Mouse (Mus musculus): Measurements from ENCODE around the gene Spg21. TPM values are rescaled to one million over a fixed set of nuclear protein-coding genes. Genes with fewer than 3 reads are reported as not detected.

Gene Spg21
- polyA plus RNA-seq, 1 experiment from 2014 or later: 116 TPM

DNA sequence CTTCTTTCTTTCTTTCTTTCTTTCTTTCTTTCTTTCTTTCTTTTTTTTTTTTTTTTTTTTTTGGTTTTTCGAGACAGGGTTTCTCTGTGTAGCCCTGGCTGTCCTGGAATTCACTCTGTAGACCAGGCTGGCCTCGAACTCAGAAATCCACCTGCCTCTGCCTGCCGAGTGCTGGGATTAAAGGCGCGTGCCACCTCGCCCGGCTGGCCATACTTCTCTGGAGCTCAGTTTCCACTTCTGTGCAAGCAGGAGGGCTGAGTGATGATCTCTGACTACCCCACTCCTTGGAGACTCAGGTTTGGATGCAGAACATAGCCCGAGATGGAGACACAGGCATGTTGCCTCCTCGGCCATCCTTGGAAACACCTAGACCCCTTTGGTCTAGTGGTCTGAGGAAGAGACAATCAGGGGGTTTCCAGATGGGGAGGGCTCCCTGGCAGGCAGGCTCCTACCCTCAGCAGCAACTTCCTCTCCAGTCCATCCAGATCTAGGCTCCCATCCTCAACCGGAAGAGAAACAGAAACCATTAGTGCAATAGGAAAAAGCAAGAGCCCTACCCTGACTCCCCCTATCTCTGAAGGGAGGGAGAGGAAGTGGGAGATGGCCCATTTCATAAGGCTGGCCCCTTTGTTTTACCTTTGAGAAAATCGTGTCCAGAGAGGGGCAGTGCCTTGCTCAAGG is 75.2 kb downstream of the Spg21 start:
- no peak for ATAC-seq (ENCODE audit: low FRiP score, low TSS enrichment)
- WGBS: 86% methylated on average over 10 of the region's 11 CpGs
- no peaks in the 10 kb centered on the region for H3K36me3 ChIP-seq (ENCODE audit: control insufficient read depth, insufficient read depth, low read length)

DNA sequence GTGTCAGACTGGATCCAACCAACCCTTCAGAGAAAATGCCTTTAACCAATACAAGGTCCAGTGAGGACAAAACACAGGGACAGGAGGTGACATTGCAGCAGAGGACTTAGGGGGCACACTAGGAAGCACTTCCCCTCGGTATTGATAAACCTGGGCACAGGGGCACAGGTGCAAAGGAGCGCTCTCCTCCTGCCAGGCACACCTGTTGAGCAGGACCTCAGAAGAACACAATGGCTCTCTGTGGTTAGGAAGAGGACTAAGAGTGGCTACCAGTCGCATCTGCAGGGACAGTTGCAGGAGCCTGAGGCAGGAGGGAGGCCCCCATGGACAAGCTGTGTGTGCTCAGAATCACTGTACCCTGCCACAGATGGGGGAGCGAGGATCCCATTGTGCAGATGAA is 75.7 kb downstream of the Spg21 start:
- Histone ChIP-seq H3K9ac (ENCODE audit: low read depth, low read length) (no peak overlapping the region), H3K27me3 (ENCODE audit: control insufficient read depth, insufficient read depth, low read length) (no peaks in the 10 kb centered on the region), H3K4me1 (ENCODE audit: control insufficient read depth, insufficient read depth, low read length) (no peaks in the 10 kb centered on the region), H3K27ac (ENCODE audit: low read depth, low read length) (no peak overlapping the region), H3K4me3 (ENCODE audit: low read length) (no peak overlapping the region), H3K4me2 (replicated peaks; ENCODE audit: low read depth, low read length) (no peak overlapping the region), H3K9me3 (ENCODE audit: control insufficient read depth, low read length) (no peaks in the 10 kb centered on the region), H3K36me3 (ENCODE audit: control insufficient read depth, insufficient read depth, low read length) (no peaks in the 10 kb centered on the region)
- WGBS: 78% methylated on average over 4 of the region's 4 CpGs
- ATAC-seq (ENCODE audit: low FRiP score, low TSS enrichment): no peak

More for the DNA sequence above, 75.2 kb downstream of the Spg21 start:
- H3K4me1 ChIP-seq (ENCODE audit: control insufficient read depth, insufficient read depth, low read length): no peaks in the 10 kb centered on the region
- no peak overlapping the region for H3K4me3 ChIP-seq (ENCODE audit: low read length)
- H3K27ac ChIP-seq (ENCODE audit: low read depth, low read length): no peak overlapping the region
- no peak overlapping the region for H3K9ac ChIP-seq (ENCODE audit: low read depth, low read length)
- H3K9me3 ChIP-seq (ENCODE audit: control insufficient read depth, low read length): no peaks in the 10 kb centered on the region
- no peak overlapping the region for H3K4me2 ChIP-seq (replicated peaks; ENCODE audit: low read depth, low read length)
- no peaks in the 10 kb centered on the region for H3K27me3 ChIP-seq (ENCODE audit: control insufficient read depth, insufficient read depth, low read length)

Other genes starting within 250 kb of the Spg21 start
- 0.40 and 0.64 TPM in 2 replicates for gene Cilp, start 195.8 kb upstream of the Spg21 start, polyA plus RNA-seq (2014; fragmentation: Nextera tagmentation; extraction: Ambion mirVana)
- 38.9 and 51.1 TPM in 2 replicates for gene Clpx, start 166.7 kb upstream of the Spg21 start, polyA plus RNA-seq (2014; fragmentation: Nextera tagmentation; extraction: Ambion mirVana)
- gene Pdcd7, start 114.8 kb upstream of the Spg21 start, polyA plus RNA-seq (2014; fragmentation: Nextera tagmentation; extraction: Ambion mirVana): 15.0 and 15.2 TPM in 2 replicates
- gene Ubap1l, start 99.9 kb upstream of the Spg21 start, polyA plus RNA-seq (2014; fragmentation: Nextera tagmentation; extraction: Ambion mirVana): 0.62 TPM in 1 of 2 replicates, not detected in the other
- gene Kbtbd13, start 69.3 kb upstream of the Spg21 start, polyA plus RNA-seq (2014; fragmentation: Nextera tagmentation; extraction: Ambion mirVana): 1.3 and 1.4 TPM in 2 replicates
- gene Rasl12, start 62.4 kb upstream of the Spg21 start, polyA plus RNA-seq (2014; fragmentation: Nextera tagmentation; extraction: Ambion mirVana): 8.2 and 11.7 TPM in 2 replicates
- gene Slc51b, start 38.0 kb upstream of the Spg21 start, polyA plus RNA-seq (2014; fragmentation: Nextera tagmentation; extraction: Ambion mirVana): 0.53 and 0.59 TPM in 2 replicates
- 18.1 and 22.0 TPM in 2 replicates for gene Mtfmt, start 25.2 kb upstream of the Spg21 start, polyA plus RNA-seq (2014; fragmentation: Nextera tagmentation; extraction: Ambion mirVana)
- not detected in 2 replicates for gene Ankdd1a, start 59.2 kb downstream of the Spg21 start, polyA plus RNA-seq (2014; fragmentation: Nextera tagmentation; extraction: Ambion mirVana)
- 10.8 and 14.1 TPM in 2 replicates for gene Plekho2, start 119.1 kb downstream of the Spg21 start, polyA plus RNA-seq (2014; fragmentation: Nextera tagmentation; extraction: Ambion mirVana)
- gene Pif1, start 126.2 kb downstream of the Spg21 start, polyA plus RNA-seq (2014; fragmentation: Nextera tagmentation; extraction: Ambion mirVana): 9.7 and 12.5 TPM in 2 replicates
- 22.4 and 29.1 TPM in 2 replicates for gene Rbpms2, start 168.7 kb downstream of the Spg21 start, polyA plus RNA-seq (2014; fragmentation: Nextera tagmentation; extraction: Ambion mirVana)
- gene Oaz2, start 207.1 kb downstream of the Spg21 start, polyA plus RNA-seq (2014; fragmentation: Nextera tagmentation; extraction: Ambion mirVana): 194 and 204 TPM in 2 replicates